Mouse (Mus musculus): ENCODE measurements around the gene Carmil1. TPM values are rescaled to one million over a fixed set of nuclear protein-coding genes. Genes with fewer than 3 reads are reported as not detected.

Gene Carmil1
- polyA plus RNA-seq, 1 experiment = 2.6 TPM

DNA sequence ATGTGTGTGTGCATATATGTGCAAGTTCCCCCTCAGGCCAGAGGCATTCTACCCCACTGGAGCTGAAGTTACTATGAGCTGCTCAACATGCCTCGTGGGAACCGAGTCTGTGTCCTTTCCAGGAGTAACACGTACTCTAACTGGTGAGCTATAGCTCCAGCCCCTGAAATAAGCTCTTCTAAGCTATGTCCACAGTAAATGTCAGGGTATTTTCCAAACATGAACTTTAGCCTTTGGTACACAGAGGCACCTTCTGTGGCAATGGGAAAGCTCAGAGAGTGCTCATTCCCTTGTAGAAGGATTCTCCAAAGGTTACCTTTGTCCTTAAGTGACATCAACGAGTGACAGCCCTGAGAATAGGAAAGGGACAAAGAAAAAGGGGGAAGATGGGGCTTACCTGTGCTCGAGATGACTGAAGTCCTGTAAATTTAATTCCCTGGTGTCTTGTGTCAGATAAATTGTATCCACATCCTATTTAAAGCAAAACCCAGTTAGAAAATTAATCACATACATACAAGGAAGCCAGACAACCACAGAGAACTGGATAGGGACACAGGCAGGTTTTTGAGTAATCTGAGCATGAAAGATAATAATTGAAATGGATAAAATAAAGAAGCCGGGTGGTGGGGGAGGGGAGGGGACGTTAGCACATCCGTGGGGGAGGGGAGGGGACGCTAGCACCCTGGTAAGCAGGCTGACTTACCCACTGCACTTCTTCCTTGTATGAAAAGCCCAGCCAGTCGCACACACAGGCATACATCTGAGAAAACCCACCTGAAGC is 126.1 kb downstream of the Carmil1 start:
- Histone ChIP-seq H3K4me3 (no peak overlapping the region), H3ac (ENCODE audit: control insufficient read depth, insufficient read length) (no peak overlapping the region), H3K79me2 (ENCODE audit: control insufficient read depth, insufficient read depth) (no peaks in the 10 kb centered on the region), H3K36me3 (ENCODE audit: control insufficient read depth, insufficient read depth) (no peaks in the 10 kb centered on the region), H3K27me3 (ENCODE audit: control insufficient read depth, insufficient read depth, insufficient read length) (no peaks in the 10 kb centered on the region), H3K4me2 (ENCODE audit: low read depth) (no peak overlapping the region)
- TF ChIP-seq CEBPB (IDR thresholded peaks at IDR 0.05; ENCODE audit: insufficient read depth, poor library complexity, severe bottlenecking) (no peak), POLR2A (IDR thresholded peaks at IDR 0.05; ENCODE audit: insufficient read length, low read depth) (no peak), TCF3 (IDR thresholded peaks at IDR 0.05; ENCODE audit: insufficient read length, low read depth) (no peak), MAX (IDR thresholded peaks at IDR 0.05; ENCODE audit: low read depth) (no peak), USF1 (IDR thresholded peaks at IDR 0.05; ENCODE audit: low read depth) (no peak), POLR2AphosphoS2 (IDR thresholded peaks at IDR 0.05; ENCODE audit: insufficient read length, low read depth) (no peak), MYOG (IDR thresholded peaks at IDR 0.05; ENCODE audit: control insufficient read depth in 1 of 3, insufficient read depth in 1 of 3, insufficient read length in 2 of 3, low read depth in 2 of 3) (no peak), SRF (IDR thresholded peaks at IDR 0.05; ENCODE audit: control insufficient read depth, insufficient read length, low read depth) (no peak), REST (IDR thresholded peaks at IDR 0.05; ENCODE audit: insufficient read depth, insufficient read length) (no peak), MYOD1 (IDR thresholded peaks at IDR 0.05; ENCODE audit: control insufficient read depth in 1 of 3, insufficient read length in 2 of 3, low read depth in 2 of 3) (no peak), E2F4 (IDR thresholded peaks at IDR 0.05; ENCODE audit: insufficient read depth) (no peak), TCF12 (IDR thresholded peaks at IDR 0.05; ENCODE audit: insufficient read depth, poor library complexity, severe bottlenecking) (no peak)

DNA sequence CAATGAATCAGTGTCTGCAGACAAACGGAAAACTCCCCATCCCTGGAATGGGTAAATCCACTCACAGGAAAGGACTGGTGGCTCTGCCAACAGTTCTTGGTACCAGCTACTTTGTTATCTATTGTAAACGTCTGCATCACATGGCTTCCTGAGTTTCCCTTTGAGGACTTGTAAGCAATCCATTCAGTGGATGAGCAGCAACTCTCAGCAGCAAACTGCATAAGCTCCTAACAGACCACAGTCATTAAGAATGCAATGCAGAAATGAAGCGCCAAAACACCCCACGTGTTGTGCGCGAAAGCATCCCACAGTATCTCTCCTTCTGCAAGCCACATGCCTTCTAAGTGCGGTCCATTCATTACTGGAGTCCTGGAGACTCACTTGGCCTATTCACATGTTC is 128.0 kb downstream of the Carmil1 start:
- H3K36me3 ChIP-seq (ENCODE audit: control insufficient read depth, insufficient read depth) = no peaks in the 10 kb centered on the region
- no peak for TF ChIP-seq USF1 (IDR thresholded peaks at IDR 0.05; ENCODE audit: low read depth)
- TF ChIP-seq MAX (IDR thresholded peaks at IDR 0.05; ENCODE audit: low read depth) = no peak
- no peak for TF ChIP-seq TCF3 (IDR thresholded peaks at IDR 0.05; ENCODE audit: insufficient read length, low read depth)
- no peak for TF ChIP-seq CEBPB (IDR thresholded peaks at IDR 0.05; ENCODE audit: insufficient read depth, poor library complexity, severe bottlenecking)
- no peak for TF ChIP-seq E2F4 (IDR thresholded peaks at IDR 0.05; ENCODE audit: insufficient read depth)
- TF ChIP-seq TCF12 (IDR thresholded peaks at IDR 0.05; ENCODE audit: insufficient read depth, poor library complexity, severe bottlenecking) = no peak
- TF ChIP-seq MYOD1 (IDR thresholded peaks at IDR 0.05; ENCODE audit: control insufficient read depth in 1 of 3, insufficient read length in 2 of 3, low read depth in 2 of 3) = no peak
- no peak for TF ChIP-seq MYOG (IDR thresholded peaks at IDR 0.05; ENCODE audit: control insufficient read depth in 1 of 3, insufficient read depth in 1 of 3, insufficient read length in 2 of 3, low read depth in 2 of 3)
- no peak for TF ChIP-seq REST (IDR thresholded peaks at IDR 0.05; ENCODE audit: insufficient read depth, insufficient read length)

DNA sequence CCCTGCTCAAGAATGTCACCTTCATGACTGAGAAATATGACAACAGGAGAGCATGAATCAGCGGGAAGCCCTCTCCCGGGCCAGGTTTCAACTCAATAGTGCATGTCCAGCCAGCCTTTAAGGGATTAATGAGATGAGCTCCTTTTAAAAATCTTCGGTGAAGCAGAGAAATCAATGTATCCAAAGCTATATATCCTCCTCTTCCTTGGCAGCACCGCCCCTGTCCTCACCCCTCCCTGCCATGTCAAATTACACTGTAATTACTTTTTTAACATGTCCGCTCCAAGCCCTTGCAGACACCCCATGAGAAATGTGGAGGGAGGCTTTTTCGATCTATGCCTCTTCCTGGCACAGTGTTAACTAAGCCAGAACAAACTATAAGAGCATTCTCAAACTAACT is 129.3 kb downstream of the Carmil1 start:
- Histone ChIP-seq H3ac (ENCODE audit: control insufficient read depth, insufficient read length) (no peak overlapping the region), H3K36me3 (ENCODE audit: control insufficient read depth, insufficient read depth) (no peaks in the 10 kb centered on the region), H3K79me2 (ENCODE audit: control insufficient read depth, insufficient read depth) (no peaks in the 10 kb centered on the region), H3K4me3 (no peak overlapping the region), H3K4me2 (ENCODE audit: low read depth) (no peak overlapping the region), H3K27me3 (ENCODE audit: control insufficient read depth, insufficient read depth, insufficient read length) (no peaks in the 10 kb centered on the region)
- TF ChIP-seq REST (IDR thresholded peaks at IDR 0.05; ENCODE audit: insufficient read depth, insufficient read length) = no peak
- TF ChIP-seq TCF12 (IDR thresholded peaks at IDR 0.05; ENCODE audit: insufficient read depth, poor library complexity, severe bottlenecking) = no peak
- TF ChIP-seq USF1 (IDR thresholded peaks at IDR 0.05; ENCODE audit: low read depth) = no peak
- TF ChIP-seq MAX (IDR thresholded peaks at IDR 0.05; ENCODE audit: low read depth) = no peak
- TF ChIP-seq CEBPB (IDR thresholded peaks at IDR 0.05; ENCODE audit: insufficient read depth, poor library complexity, severe bottlenecking) = no peak
- no peak for TF ChIP-seq E2F4 (IDR thresholded peaks at IDR 0.05; ENCODE audit: insufficient read depth)
- no peak for TF ChIP-seq POLR2A (IDR thresholded peaks at IDR 0.05; ENCODE audit: insufficient read length, low read depth)
- no peak for TF ChIP-seq MYOD1 (IDR thresholded peaks at IDR 0.05; ENCODE audit: control insufficient read depth in 1 of 3, insufficient read length in 2 of 3, low read depth in 2 of 3)
- TF ChIP-seq SRF (IDR thresholded peaks at IDR 0.05; ENCODE audit: control insufficient read depth, insufficient read length, low read depth) = no peak
- no peak for TF ChIP-seq MYOG (IDR thresholded peaks at IDR 0.05; ENCODE audit: control insufficient read depth in 1 of 3, insufficient read depth in 1 of 3, insufficient read length in 2 of 3, low read depth in 2 of 3)

More for the DNA sequence above, 128.0 kb downstream of the Carmil1 start:
- Histone ChIP-seq H3K79me2 (ENCODE audit: control insufficient read depth, insufficient read depth) (no peaks in the 10 kb centered on the region), H3K4me2 (ENCODE audit: low read depth) (no peak overlapping the region), H3ac (ENCODE audit: control insufficient read depth, insufficient read length) (no peak overlapping the region), H3K27me3 (ENCODE audit: control insufficient read depth, insufficient read depth, insufficient read length) (no peaks in the 10 kb centered on the region), H3K4me3 (no peak overlapping the region)

DNA sequence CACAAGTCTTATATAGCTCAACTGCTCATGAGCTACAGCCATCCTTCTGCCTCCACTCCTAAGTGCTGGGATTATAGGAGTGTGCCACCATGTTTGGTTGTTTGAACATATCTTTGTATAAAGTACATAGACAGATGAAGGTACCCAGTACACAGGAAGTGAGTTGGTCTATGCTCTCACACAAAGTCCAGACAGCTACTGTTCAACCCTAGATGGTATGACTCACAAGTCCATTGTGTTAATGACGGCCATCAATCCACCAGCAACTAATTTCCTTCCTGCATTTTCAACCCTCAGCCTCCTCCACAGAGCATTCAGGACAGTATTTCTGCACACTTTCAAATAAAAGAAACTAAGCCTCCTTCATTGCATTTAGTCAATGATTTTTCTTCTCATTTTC is 132.0 kb downstream of the Carmil1 start:
- Histone ChIP-seq H3K36me3 (ENCODE audit: control insufficient read depth, insufficient read depth) (no peaks in the 10 kb centered on the region), H3K4me3 (no peak overlapping the region), H3K4me2 (ENCODE audit: low read depth) (no peak overlapping the region), H3K79me2 (ENCODE audit: control insufficient read depth, insufficient read depth) (no peaks in the 10 kb centered on the region), H3K27me3 (ENCODE audit: control insufficient read depth, insufficient read depth, insufficient read length) (no peaks in the 10 kb centered on the region), H3ac (ENCODE audit: control insufficient read depth, insufficient read length) (no peak overlapping the region)
- TF ChIP-seq MYOG (IDR thresholded peaks at IDR 0.05; ENCODE audit: control insufficient read depth in 1 of 3, insufficient read depth in 1 of 3, insufficient read length in 2 of 3, low read depth in 2 of 3) = no peak
- no peak for TF ChIP-seq REST (IDR thresholded peaks at IDR 0.05; ENCODE audit: insufficient read depth, insufficient read length)
- no peak for TF ChIP-seq CEBPB (IDR thresholded peaks at IDR 0.05; ENCODE audit: insufficient read depth, poor library complexity, severe bottlenecking)
- TF ChIP-seq MAX (IDR thresholded peaks at IDR 0.05; ENCODE audit: low read depth) = no peak
- no peak for TF ChIP-seq MYOD1 (IDR thresholded peaks at IDR 0.05; ENCODE audit: control insufficient read depth in 1 of 3, insufficient read length in 2 of 3, low read depth in 2 of 3)
- no peak for TF ChIP-seq SRF (IDR thresholded peaks at IDR 0.05; ENCODE audit: control insufficient read depth, insufficient read length, low read depth)
- no peak for TF ChIP-seq POLR2AphosphoS2 (IDR thresholded peaks at IDR 0.05; ENCODE audit: insufficient read length, low read depth)
- TF ChIP-seq POLR2A (IDR thresholded peaks at IDR 0.05; ENCODE audit: insufficient read length, low read depth) = no peak
- no peak for TF ChIP-seq E2F4 (IDR thresholded peaks at IDR 0.05; ENCODE audit: insufficient read depth)
- TF ChIP-seq USF1 (IDR thresholded peaks at IDR 0.05; ENCODE audit: low read depth) = no peak
- no peak for TF ChIP-seq TCF12 (IDR thresholded peaks at IDR 0.05; ENCODE audit: insufficient read depth, poor library complexity, severe bottlenecking)
- no peak for TF ChIP-seq TCF3 (IDR thresholded peaks at IDR 0.05; ENCODE audit: insufficient read length, low read depth)

All from myocyte (in vitro differentiated cells).